Mouse (Mus musculus) ES-E14 (cell line): ENCODE results near the gene Vmn1r7.

Source experiments
- HCFC1 ChIP-seq: IDR thresholded peaks from 2 replicates; pipeline ENCODE4 v1.6.1; 2012; ENCODE audit warnings: low read length, inconsistent platforms, borderline replicate concordance; ENCODE audit not compliant: insufficient read depth
- MAFK ChIP-seq: IDR thresholded peaks from 2 replicates; pipeline ENCODE4 v1.6.1; 2014; ENCODE audit warnings: mild to moderate bottlenecking, low read depth, low read length, inconsistent platforms; ENCODE audit not compliant: insufficient read depth
- ZNF384 ChIP-seq: IDR thresholded peaks from 2 replicates; pipeline ENCODE4 v1.6.1; 2012; ENCODE audit warnings: low read depth, low read length, inconsistent platforms

GRCm38 (mm10) chr6:57034674-57035073, 9.6 kb upstream of the Vmn1r7 start:
- no peak for TF ChIP-seq MAFK
- TF ChIP-seq ZNF384 = no peak
- TF ChIP-seq HCFC1 = no peak
